Mouse (Mus musculus) E14TG2a.4 (cell line): ENCODE data around the gene Fam213b.
A peak's percentile ranks its signal among the peaks of the same experiment; 100 is the strongest.

Experiments
- H3K27me3 ChIP-seq: 2 replicates; pipeline ENCODE4 v1.6.1; 2014; ENCODE audit warnings: low read length, control low read depth; ENCODE audit not compliant: insufficient read depth
- H3K36me3 ChIP-seq: 2 replicates; pipeline ENCODE4 v1.6.1; 2014; ENCODE audit warnings: low read length, control low read depth; ENCODE audit not compliant: insufficient read depth
- H3K4me1 ChIP-seq: replicated peaks from 2 replicates; pipeline ENCODE4 v1.6.1; 2014; ENCODE audit warnings: low read depth, low read length, control low read depth
- H3K4me3 ChIP-seq: replicated peaks from 2 replicates; pipeline ENCODE4 v1.5.1; 2014; ENCODE audit warnings: mild to moderate bottlenecking, low read length
- H3K9me3 ChIP-seq: 2 replicates; pipeline ENCODE4 v1.6.1; 2014; ENCODE audit warnings: low read length, control low read depth
- CTCF ChIP-seq: conservative IDR thresholded peaks from 2 replicates; pipeline ENCODE4 v1.5.1; 2014; ENCODE audit warnings: low read length
- NANOG ChIP-seq: IDR thresholded peaks from 2 replicates; pipeline ENCODE4 v1.6.1; 2014; ENCODE audit warnings: borderline replicate concordance, low read length, mixed read lengths
- POU5F1 ChIP-seq: IDR thresholded peaks from 2 replicates; pipeline ENCODE4 v1.6.1; 2014; ENCODE audit warnings: low read length, borderline replicate concordance

Gene Fam213b

DNA sequence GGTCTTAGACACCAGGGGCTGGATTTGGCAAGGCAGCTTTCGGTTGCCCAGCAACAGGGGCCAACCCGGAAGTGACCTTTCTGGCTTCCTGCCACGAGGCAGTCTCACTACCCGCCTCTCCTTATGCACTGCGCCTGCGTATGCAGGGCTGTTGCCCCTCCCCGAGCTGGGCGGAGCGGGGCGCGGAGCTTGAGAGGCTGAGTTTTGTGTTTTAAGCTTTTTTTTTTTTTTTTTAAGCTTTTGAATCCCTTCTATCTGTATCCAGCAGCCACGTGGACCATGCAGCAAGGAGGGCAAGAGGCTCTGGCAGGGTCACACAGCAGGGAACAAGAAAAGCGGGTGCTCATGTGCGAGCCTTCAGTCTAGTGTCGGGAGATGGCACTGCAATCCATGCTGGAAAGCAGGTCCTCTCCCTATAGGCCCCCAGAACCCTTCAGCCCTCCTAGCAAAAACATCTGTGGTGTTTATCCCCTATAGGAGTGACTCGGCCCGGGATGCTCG, 34.6 kb downstream of the Fam213b start:
- Histone ChIP-seq H3K27me3 (peaks cover 9% of the 10 kb centered on the region; the same call in 1 of the 2 replicates), H3K4me1 (peaks cover 34% of the 10 kb centered on the region), H3K9me3 (no peaks in the 10 kb centered on the region), H3K36me3 (no peaks in the 10 kb centered on the region), H3K4me3 (peak overlapping the region; percentile 71)
- TF ChIP-seq CTCF (0 out of 2 replicates have a peak, but pooled peaks have one; percentile 9), POU5F1 (no peak)

- TF ChIP-seq NANOG (no peak), POU5F1 (no peak), CTCF (no peak)
- Histone ChIP-seq H3K36me3 (no peaks in the 10 kb centered on the region), H3K4me3 (peak overlapping the region; percentile 71; the same call in 1 of the 2 replicates), H3K9me3 (no peaks in the 10 kb centered on the region), H3K4me1 (peaks cover 34% of the 10 kb centered on the region), H3K27me3 (peaks cover 8% of the 10 kb centered on the region; the same call in 1 of the 2 replicates)
Measured at GRCm38 (mm10) chr4:154863436-154863935, 35.4 kb downstream of the Fam213b start.

- TF ChIP-seq POU5F1 = no peak
- TF ChIP-seq CTCF = no peak
- TF ChIP-seq NANOG = no peak
- H3K27me3 ChIP-seq = peaks cover 4% of the 10 kb centered on the region; the same call in 1 of the 2 replicates
- H3K4me3 ChIP-seq = no peak overlapping the region
Measured at GRCm38 (mm10) chr4:154861967-154862366, 37.0 kb downstream of the Fam213b start.

DNA sequence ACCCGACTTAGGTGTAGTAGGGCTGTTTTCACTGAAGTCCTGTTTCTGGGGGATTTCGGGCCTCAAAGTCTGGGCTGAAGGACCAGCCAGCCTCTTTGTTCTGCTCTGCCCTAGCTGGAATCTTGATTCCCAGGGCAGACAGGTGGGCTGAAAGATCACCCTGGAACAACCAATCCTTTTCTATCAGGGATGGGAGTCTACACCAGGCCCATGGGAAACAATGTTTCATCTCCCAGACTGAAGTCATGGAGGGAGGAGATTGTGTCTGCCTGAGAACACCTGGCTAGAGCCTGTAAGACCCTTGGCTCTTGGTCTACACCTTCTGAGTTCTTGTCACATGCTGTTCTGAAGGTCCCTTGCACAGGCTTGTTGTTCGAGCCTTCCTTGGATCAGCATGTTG, 40.3 kb downstream of the Fam213b start:
- Histone ChIP-seq H3K4me1 (peaks cover 43% of the 10 kb centered on the region), H3K36me3 (no peaks in the 10 kb centered on the region), H3K9me3 (no peaks in the 10 kb centered on the region), H3K27me3 (peaks cover 24% of the 10 kb centered on the region), H3K4me3 (no peak overlapping the region)
- no peak for TF ChIP-seq CTCF
- TF ChIP-seq POU5F1 = no peak
- no peak for TF ChIP-seq NANOG

More at GRCm38 (mm10) chr4:154861967-154862366, 37.0 kb downstream of the Fam213b start:
- Histone ChIP-seq H3K4me1 (peaks cover 45% of the 10 kb centered on the region), H3K9me3 (no peaks in the 10 kb centered on the region), H3K36me3 (no peaks in the 10 kb centered on the region)

GRCm38 (mm10) chr4:154857366-154858240, 41.3 kb downstream of the Fam213b start:
- H3K36me3 ChIP-seq = no peaks in the 10 kb centered on the region
- TF ChIP-seq POU5F1 (no peak), CTCF (no peak), NANOG (no peak)
- peaks cover 38% of the 10 kb centered on the region for H3K4me1 ChIP-seq
- no peak overlapping the region for H3K4me3 ChIP-seq
- peaks cover 24% of the 10 kb centered on the region for H3K27me3 ChIP-seq
- no peaks in the 10 kb centered on the region for H3K9me3 ChIP-seq

- Histone ChIP-seq H3K4me3 (peak overlapping the region; percentile 79), H3K4me1 (peaks cover 36% of the 10 kb centered on the region), H3K9me3 (no peaks in the 10 kb centered on the region), H3K27me3 (peaks cover 24% of the 10 kb centered on the region), H3K36me3 (no peaks in the 10 kb centered on the region)
- peak; percentile 63 for TF ChIP-seq CTCF
- TF ChIP-seq NANOG = no peak
Measured at GRCm38 (mm10) chr4:154856882-154857281, 42.1 kb downstream of the Fam213b start.

DNA sequence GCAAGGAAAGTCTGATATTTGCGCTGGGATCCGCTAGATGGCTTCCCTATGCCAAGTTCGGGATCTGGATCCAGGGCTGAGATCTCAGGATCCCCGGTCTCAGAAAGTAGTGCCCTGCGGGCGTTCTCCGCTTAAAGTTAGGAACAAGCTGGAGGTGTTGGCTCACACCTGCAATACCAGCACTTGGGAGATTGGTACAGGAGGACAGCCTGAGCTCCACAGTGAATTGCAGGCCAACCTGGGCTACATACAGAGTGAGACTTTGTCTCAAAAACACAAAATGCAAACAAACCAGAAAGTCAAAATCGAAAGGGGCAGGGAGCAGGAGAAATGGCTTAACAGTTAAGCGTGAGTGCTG, 42.5 kb downstream of the Fam213b start:
- TF ChIP-seq POU5F1 (no peak), CTCF (no peak), NANOG (no peak)
- peaks cover 24% of the 10 kb centered on the region for H3K27me3 ChIP-seq
- H3K4me3 ChIP-seq = peak overlapping the region; percentile 79
- H3K4me1 ChIP-seq = peaks cover 35% of the 10 kb centered on the region
- H3K9me3 ChIP-seq = no peaks in the 10 kb centered on the region
- H3K36me3 ChIP-seq = no peaks in the 10 kb centered on the region

- peaks cover 31% of the 10 kb centered on the region for H3K4me1 ChIP-seq
- H3K4me3 ChIP-seq = peak overlapping the region; percentile 79
- no peaks in the 10 kb centered on the region for H3K36me3 ChIP-seq
- TF ChIP-seq NANOG (no peak), CTCF (no peak), POU5F1 (no peak)
- H3K9me3 ChIP-seq = no peaks in the 10 kb centered on the region
- H3K27me3 ChIP-seq = peaks cover 24% of the 10 kb centered on the region
Measured at GRCm38 (mm10) chr4:154855721-154856479, 43.0 kb downstream of the Fam213b start.
